Mouse (Mus musculus) neural tube, embryonic 15.5 days (tissue): ENCODE data around the gene Kti12. TPM values are rescaled to one million over a fixed set of nuclear protein-coding genes. Genes with fewer than 3 reads are reported as not detected.

Experiments
- ATAC-seq: fragments of 200-750 bp; cut with Nextera tagmentation; 2 replicates; pipeline ENCODE4 v1.8.0; 2017; ENCODE audit warnings: mild to moderate bottlenecking, moderate TSS enrichment, moderate library complexity; ENCODE audit not compliant: low FRiP score
- H3K27ac ChIP-seq: fragments of 300-500 bp; sonication (generic); replicated peaks from 2 replicates; pipeline ENCODE4 v1.5.1; 2015; ENCODE audit warnings: mild to moderate bottlenecking, inconsistent platforms
- H3K27me3 ChIP-seq: fragments of 300-500 bp; sonication (generic); replicated peaks from 2 replicates; pipeline ENCODE4 v1.6.1; 2015; ENCODE audit warnings: inconsistent platforms
- H3K36me3 ChIP-seq: fragments of 300-500 bp; sonication (generic); 2 replicates; pipeline ENCODE4 v1.6.1; 2015; ENCODE audit warnings: inconsistent platforms
- H3K4me1 ChIP-seq: fragments of 300-500 bp; sonication (generic); 2 replicates; pipeline ENCODE4 v1.6.1; 2015; ENCODE audit warnings: inconsistent platforms
- H3K4me2 ChIP-seq: fragments of 300-500 bp; sonication (generic); 2 replicates; pipeline ENCODE4 v1.6.1; 2015; ENCODE audit warnings: inconsistent platforms, mild to moderate bottlenecking, moderate library complexity
- H3K4me3 ChIP-seq: fragments of 300-500 bp; sonication (generic); replicated peaks from 2 replicates; pipeline ENCODE4 v1.5.1; 2015; ENCODE audit warnings: mild to moderate bottlenecking, inconsistent platforms
- H3K9ac ChIP-seq: fragments of 300-500 bp; sonication (generic); replicated peaks from 2 replicates; pipeline ENCODE4 v1.6.1; 2015; ENCODE audit warnings: mild to moderate bottlenecking, inconsistent platforms
- H3K9me3 ChIP-seq: fragments of 300-500 bp; sonication (generic); replicated peaks from 2 replicates; pipeline ENCODE4 v1.6.1; 2016; ENCODE audit warnings: inconsistent platforms
- WGBS: fragments of 180-500 bp; shearing (Covaris S2); methylation state at CpG from one replicate; pipeline ENCODE4 v1.1.7; 2015; ENCODE audit warnings: mixed read lengths; 5-methylcytosine and 5-hydroxymethylcytosine counted together
- polyA plus RNA-seq: library from polyadenylated mRNA; unstranded; fragments of >200 nt; fragmentation: Nextera tagmentation; extraction: Ambion mirVana; gene quantifications from 2 replicates; pipeline ENCODE4 v1.2.1, GENCODE M21; 2015

Kti12 gene
- polyA plus RNA-seq, 1 experiment from 2014 or later: 26.0 TPM

- Histone ChIP-seq H3K4me2 (peak within 1 kb of the TSS; percentile 66), H3K27me3 (no peaks in the 10 kb centered on the region), H3K4me1 (peaks cover 47% of the 10 kb centered on the region), H3K36me3 (peaks cover 5% of the 10 kb centered on the region; the same call in 1 of the 2 replicates), H3K27ac (peak within 1 kb of the TSS; percentile 99), H3K9me3 (no peaks in the 10 kb centered on the region), H3K4me3 (peak within 1 kb of the TSS; percentile 74), H3K9ac (peak within 1 kb of the TSS; percentile 96)
- peak; percentile 84 for ATAC-seq
- WGBS: under 1% methylated on average over 34 of the region's 34 CpGs
Measured at GRCm38 (mm10) chr4:108834115-108834970, 13.2 kb upstream of the Kti12 start, which contains the start of gene Txndc12. TSS of gene Txndc12 (plus strand) at chr4:108834601.

GRCm38 (mm10) chr4:108834971-108835311, 12.6 kb upstream of the Kti12 start:
- under 1% methylated on average over 15 of the region's 15 CpGs for WGBS
- H3K27me3 ChIP-seq: no peaks in the 10 kb centered on the region
- no peaks in the 10 kb centered on the region for H3K9me3 ChIP-seq
- peak overlapping the region; percentile 74 for H3K4me3 ChIP-seq
- peaks cover 47% of the 10 kb centered on the region for H3K4me1 ChIP-seq
- no peak for ATAC-seq
- H3K27ac ChIP-seq: peak overlapping the region; percentile 99
- H3K9ac ChIP-seq: peak overlapping the region; percentile 96
- peak overlapping the region; percentile 66 for H3K4me2 ChIP-seq
- H3K36me3 ChIP-seq: peaks cover 3% of the 10 kb centered on the region; the same call in 1 of the 2 replicates

GRCm38 (mm10) chr4:108835496-108835895, 12.1 kb upstream of the Kti12 start:
- H3K9ac ChIP-seq: peak overlapping the region; percentile 96
- no peaks in the 10 kb centered on the region for H3K27me3 ChIP-seq
- H3K9me3 ChIP-seq: no peaks in the 10 kb centered on the region
- H3K36me3 ChIP-seq: no peaks in the 10 kb centered on the region
- peaks cover 47% of the 10 kb centered on the region for H3K4me1 ChIP-seq
- WGBS: 71% methylated on average over 3 of the region's 3 CpGs
- no peak for ATAC-seq
- H3K27ac ChIP-seq: peak overlapping the region; percentile 99
- H3K4me3 ChIP-seq: peak overlapping the region; percentile 74
- H3K4me2 ChIP-seq: peak overlapping the region; percentile 66

- Histone ChIP-seq H3K36me3 (no peaks in the 10 kb centered on the region), H3K9me3 (no peaks in the 10 kb centered on the region), H3K4me3 (no peak overlapping the region), H3K4me1 (peaks cover 31% of the 10 kb centered on the region), H3K9ac (no peak overlapping the region), H3K27me3 (no peaks in the 10 kb centered on the region), H3K27ac (no peak overlapping the region), H3K4me2 (no peak overlapping the region)
- WGBS: 80% methylated on average over 4 of the region's 4 CpGs
- ATAC-seq: no peak
Measured at GRCm38 (mm10) chr4:108838031-108838430, 9.6 kb upstream of the Kti12 start.

GRCm38 (mm10) chr4:108841920-108842578, 5.5 kb upstream of the Kti12 start:
- no peak for ATAC-seq
- no peaks in the 10 kb centered on the region for H3K36me3 ChIP-seq
- no peaks in the 10 kb centered on the region for H3K27me3 ChIP-seq
- H3K4me2 ChIP-seq: no peak overlapping the region
- no peak overlapping the region for H3K27ac ChIP-seq
- no peak overlapping the region for H3K4me3 ChIP-seq
- H3K9ac ChIP-seq: no peak overlapping the region
- WGBS: 91% methylated on average over 7 of the region's 7 CpGs
- H3K4me1 ChIP-seq: peaks cover 13% of the 10 kb centered on the region
- no peaks in the 10 kb centered on the region for H3K9me3 ChIP-seq

GRCm38 (mm10) chr4:108843336-108843735, 4.2 kb upstream of the Kti12 start:
- Histone ChIP-seq H3K36me3 (no peaks in the 10 kb centered on the region), H3K27ac (no peak overlapping the region), H3K9ac (no peak overlapping the region), H3K4me2 (no peak overlapping the region), H3K9me3 (no peaks in the 10 kb centered on the region), H3K27me3 (no peaks in the 10 kb centered on the region), H3K4me3 (no peak overlapping the region), H3K4me1 (peaks cover 4% of the 10 kb centered on the region; the same call in 1 of the 2 replicates)
- no peak for ATAC-seq

- peaks cover 24% of the 10 kb centered on the region for H3K4me1 ChIP-seq
- H3K9me3 ChIP-seq: no peaks in the 10 kb centered on the region
- no peaks in the 10 kb centered on the region for H3K27me3 ChIP-seq
- 88% methylated on average over 5 of the region's 5 CpGs for WGBS
- no peak overlapping the region for H3K9ac ChIP-seq
- H3K4me3 ChIP-seq: no peak overlapping the region
- H3K36me3 ChIP-seq: no peaks in the 10 kb centered on the region
- no peak overlapping the region for H3K27ac ChIP-seq
- ATAC-seq: no peak
- no peak overlapping the region for H3K4me2 ChIP-seq
Measured at GRCm38 (mm10) chr4:108845824-108846569, 1.6 kb upstream of the Kti12 start.

- Histone ChIP-seq H3K9me3 (no peaks in the 10 kb centered on the region), H3K27ac (peak within 1 kb of the TSS; percentile 86), H3K4me1 (peaks cover 28% of the 10 kb centered on the region), H3K4me2 (peak within 1 kb of the TSS; percentile 90), H3K4me3 (peak within 1 kb of the TSS; percentile 76), H3K36me3 (peaks cover 5% of the 10 kb centered on the region; the same call in 1 of the 2 replicates), H3K27me3 (no peaks in the 10 kb centered on the region), H3K9ac (peak within 1 kb of the TSS; percentile 67)
- peak; percentile 45 for ATAC-seq
- WGBS: 14% methylated on average over 20 of the region's 20 CpGs
Measured at GRCm38 (mm10) chr4:108848505-108848848, 892 bp downstream of the Kti12 start, which contains the start of gene A730015C16Rik. TSS of gene A730015C16Rik (minus strand) at chr4:108848619.

GRCm38 (mm10) chr4:108866806-108867205, 19.2 kb downstream of the Kti12 start:
- H3K4me2 ChIP-seq: no peak overlapping the region
- no peaks in the 10 kb centered on the region for H3K27me3 ChIP-seq
- no peak overlapping the region for H3K4me3 ChIP-seq
- no peaks in the 10 kb centered on the region for H3K9me3 ChIP-seq
- no peak overlapping the region for H3K27ac ChIP-seq
- H3K4me1 ChIP-seq: no peaks in the 10 kb centered on the region
- ATAC-seq: no peak
- WGBS: 81% methylated on average over 7 of the region's 7 CpGs
- no peak overlapping the region for H3K9ac ChIP-seq
- peaks cover 24% of the 10 kb centered on the region for H3K36me3 ChIP-seq

- ATAC-seq: peak; percentile 91
- no peak overlapping the region for H3K4me3 ChIP-seq
- no peaks in the 10 kb centered on the region for H3K27me3 ChIP-seq
- H3K9me3 ChIP-seq: no peaks in the 10 kb centered on the region
- no peak overlapping the region for H3K4me2 ChIP-seq
- 33% methylated on average over 10 of the region's 10 CpGs for WGBS
- 0 out of 2 replicates have a peak, but pooled peaks cover 1% of the 10 kb centered on the region for H3K36me3 ChIP-seq
- no peaks in the 10 kb centered on the region for H3K4me1 ChIP-seq
- H3K9ac ChIP-seq: no peak overlapping the region
- no peak overlapping the region for H3K27ac ChIP-seq
Measured at GRCm38 (mm10) chr4:108869730-108870374, 22.3 kb downstream of the Kti12 start.

GRCm38 (mm10) chr4:108873746-108874145, 26.2 kb downstream of the Kti12 start:
- H3K36me3 ChIP-seq: no peaks in the 10 kb centered on the region
- H3K4me3 ChIP-seq: no peak overlapping the region
- H3K27ac ChIP-seq: no peak overlapping the region
- H3K9me3 ChIP-seq: no peaks in the 10 kb centered on the region
- H3K4me2 ChIP-seq: no peak overlapping the region
- ATAC-seq: no peak
- 93% methylated on average over 5 of the region's 5 CpGs for WGBS
- no peak overlapping the region for H3K9ac ChIP-seq
- H3K4me1 ChIP-seq: no peaks in the 10 kb centered on the region
- H3K27me3 ChIP-seq: no peaks in the 10 kb centered on the region; the same call in 1 of the 2 replicates
